Mouse (Mus musculus) heart, embryonic 14.5 days (tissue): ENCODE data around the gene 1810037I17Rik. TPM values are rescaled to one million over a fixed set of nuclear protein-coding genes. Genes with fewer than 3 reads are reported as not detected.

ENCODE experiments used
- ATAC-seq: fragments of 200-750 bp; cut with Nextera tagmentation; 2 replicates; pipeline ENCODE4 v1.8.0; 2017; ENCODE audit warnings: low read depth, moderate TSS enrichment; ENCODE audit not compliant: insufficient number of reproducible peaks, insufficient read depth, low FRiP score
- H3K27ac ChIP-seq, 2 experiments: fragments of 200-500 bp in 1 of 2; fragments of 300-500 bp in 1 of 2; sonication (generic) in 1 of 2; replicated peaks in 1 of 2; 2 replicates each; pipeline ENCODE4 v1.5.1; 2012 to 2014; ENCODE audit warnings: low read depth in 2 of 2, low read length in 2 of 2, control low read depth in 1 of 2, mild to moderate bottlenecking in 1 of 2, mixed read lengths in 1 of 2; ENCODE audit not compliant: control insufficient read depth in 1 of 2, insufficient read depth in 1 of 2
- H3K27me3 ChIP-seq: fragments of 300-500 bp; sonication (generic); 2 replicates; pipeline ENCODE4 v1.6.1; 2014; ENCODE audit warnings: mild to moderate bottlenecking, low read length, control low read depth; ENCODE audit not compliant: control insufficient read depth, insufficient read depth
- H3K36me3 ChIP-seq: fragments of 300-500 bp; sonication (generic); 2 replicates; pipeline ENCODE4 v1.6.1; 2014; ENCODE audit warnings: mild to moderate bottlenecking, control low read depth, low read length, mixed read lengths; ENCODE audit not compliant: control insufficient read depth, insufficient read depth
- H3K4me1 ChIP-seq, 2 experiments: fragments of 200-500 bp in 1 of 2; fragments of 300-500 bp in 1 of 2; sonication (generic) in 1 of 2; 2 replicates each; pipeline ENCODE4 v1.6.1; 2012 to 2014; ENCODE audit warnings: low read length in 2 of 2, control low read depth in 1 of 2, mixed read lengths in 1 of 2; ENCODE audit not compliant: control insufficient read depth in 2 of 2, insufficient read depth in 2 of 2
- H3K4me2 ChIP-seq: fragments of 300-500 bp; sonication (generic); 2 replicates; pipeline ENCODE4 v1.6.1; 2014; ENCODE audit warnings: mild to moderate bottlenecking, low read length
- H3K4me3 ChIP-seq, 2 experiments: fragments of 200-500 bp in 1 of 2; fragments of 300-500 bp in 1 of 2; sonication (generic) in 1 of 2; 2 replicates each; pipeline ENCODE4 v1.5.1; 2012 to 2014; ENCODE audit warnings: low read length in 2 of 2, mild to moderate bottlenecking in 2 of 2, control low read depth in 1 of 2, low read depth in 1 of 2, moderate library complexity in 1 of 2; ENCODE audit not compliant: control insufficient read depth in 1 of 2, insufficient read depth in 1 of 2
- H3K9ac ChIP-seq: fragments of 300-500 bp; sonication (generic); 2 replicates; pipeline ENCODE4 v1.6.1; 2014; ENCODE audit warnings: mild to moderate bottlenecking, low read length
- H3K9me3 ChIP-seq: fragments of 300-500 bp; sonication (generic); 2 replicates; pipeline ENCODE4 v1.6.1; 2016; ENCODE audit warnings: low read length, control low read depth; ENCODE audit not compliant: control insufficient read depth
- WGBS: fragments of 180-500 bp; shearing (Covaris S2); extraction: QIAGEN DNeasy Blood & Tissue Kit; methylation state at CpG from one replicate; pipeline ENCODE4 v1.1.7; 2014; 5-methylcytosine and 5-hydroxymethylcytosine counted together
- polyA plus RNA-seq: library from polyadenylated mRNA; unstranded; fragments of >200 nt; fragmentation: Nextera tagmentation; extraction: Ambion mirVana; gene quantifications from 2 replicates; pipeline ENCODE4 v1.2.1, GENCODE M21; 2014

The 1810037I17Rik gene
- polyA plus RNA-seq, 1 experiment from 2014 or later = 135 TPM

- Histone ChIP-seq H3K36me3 (0 out of 2 replicates have a peak, but pooled peaks cover 10% of the 10 kb centered on the region), H3K9ac (no peak overlapping the region), H3K9me3 (no peaks in the 10 kb centered on the region), H3K27me3 (no peaks in the 10 kb centered on the region), H3K4me3 (no peak overlapping the region), H3K4me1 (peaks cover 2 to 14% of the 10 kb centered on the region in 2 experiments), H3K27ac (no peak overlapping the region), H3K4me2 (no peak overlapping the region)
- 71% methylated on average over 4 of the region's 4 CpGs for WGBS
- no peak for ATAC-seq
Observed at GRCm38 (mm10) chr3:122975363-122975762, 51.4 kb downstream of the 1810037I17Rik start.

Other genes with a start within 250 kb of the 1810037I17Rik start
- gene Pde5a, start 195.3 kb upstream of the 1810037I17Rik start, polyA plus RNA-seq = 2.8 and 4.1 TPM in 2 replicates
- not detected in 2 replicates for gene Fabp2, start 29.1 kb upstream of the 1810037I17Rik start, polyA plus RNA-seq
- gene Gm10959, start 4.8 kb upstream of the 1810037I17Rik start, polyA plus RNA-seq = not detected in 2 replicates
- gene Usp53, start 60.3 kb downstream of the 1810037I17Rik start, polyA plus RNA-seq = 7.8 and 9.7 TPM in 2 replicates
- gene Myoz2, start 110.8 kb downstream of the 1810037I17Rik start, polyA plus RNA-seq = 230 and 232 TPM in 2 replicates